Mouse (Mus musculus): ENCODE results near the gene Cx3cr1. TPM values are rescaled to one million over a fixed set of nuclear protein-coding genes. Genes with fewer than 3 reads are reported as not detected.

Gene Cx3cr1
- polyA plus RNA-seq, 1 experiment from 2014 or later: 1.8 TPM

DNA sequence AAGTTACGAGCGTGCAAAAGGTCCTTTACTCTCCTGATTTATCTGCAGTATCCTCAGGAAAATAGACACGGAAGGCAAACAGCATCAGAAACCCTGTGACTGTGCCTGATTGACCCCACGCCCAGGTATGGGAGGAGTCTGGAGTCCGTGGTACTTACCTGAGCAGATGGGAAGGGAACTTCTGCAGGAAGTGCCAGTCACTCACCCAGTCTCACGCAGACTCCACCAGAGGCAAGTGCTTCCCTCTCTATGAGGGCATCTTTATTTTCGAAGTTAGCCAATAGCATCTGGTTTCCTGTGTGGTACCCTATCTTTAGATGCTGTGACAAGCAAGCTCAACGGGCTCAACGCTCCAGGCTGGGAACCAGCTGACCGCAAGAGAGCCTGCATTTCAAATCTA lies 1.6 kb downstream of the Cx3cr1 start:
- TF ChIP-seq EP300 (IDR thresholded peaks at IDR 0.05; ENCODE audit: low read depth) (no peak), CTCF (IDR thresholded peaks at IDR 0.05; ENCODE audit: low read depth) (no peak)
- DNase-seq (no peak), ATAC-seq (peak; percentile 23; the same call in 1 of the 2 replicates)
- no peaks in the 10 kb centered on the region for H3K27me3 ChIP-seq (ENCODE audit: insufficient read depth, low read length)
- H3K4me1 ChIP-seq (ENCODE audit: insufficient read depth): peaks cover 3% of the 10 kb centered on the region; the same call in 1 of the 2 replicates
- WGBS (ENCODE audit: insufficient replicate concordance): 21% methylated on average over 10 of the region's 10 CpGs
- no peak overlapping the region for H3K27ac ChIP-seq (ENCODE audit: low read depth)
- H3K4me3 ChIP-seq (ENCODE audit: low read depth, low read length): no peak overlapping the region
- no peak overlapping the region for H3K9ac ChIP-seq (replicated peaks)
- no peaks in the 10 kb centered on the region for H3K36me3 ChIP-seq (replicated peaks; ENCODE audit: insufficient read depth, low read length)
- H3K4me2 ChIP-seq (ENCODE audit: low read depth, low read length): 0 out of 2 replicates have a peak overlapping the region, but pooled peaks have one; percentile 27
- no peaks in the 10 kb centered on the region for H3K9me3 ChIP-seq (ENCODE audit: low read length)

DNA sequence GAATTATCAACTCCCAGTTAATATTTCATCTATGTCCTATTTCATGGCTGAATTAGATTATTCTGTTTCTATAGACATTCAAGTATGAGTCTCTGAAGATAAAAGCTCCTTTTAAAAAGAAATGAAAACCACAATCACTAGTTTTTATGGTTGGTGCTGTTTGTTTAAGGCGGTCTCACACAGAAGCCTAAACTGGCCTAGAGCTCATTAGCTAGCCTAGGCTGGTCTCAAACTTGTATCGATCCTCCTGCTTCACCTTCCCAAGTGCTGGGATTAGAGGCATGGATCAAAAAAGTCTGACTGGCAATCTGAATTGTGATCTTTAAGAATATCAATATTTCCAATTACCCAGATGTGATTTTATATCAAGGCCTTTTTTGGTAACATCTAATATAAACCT lies 2.1 kb downstream of the Cx3cr1 start:
- no peak overlapping the region for H3K9ac ChIP-seq (replicated peaks)
- no peaks in the 10 kb centered on the region for H3K9me3 ChIP-seq (ENCODE audit: low read length)
- no peak overlapping the region for H3K4me3 ChIP-seq (ENCODE audit: low read depth, low read length)
- no peak for ATAC-seq
- DNase-seq: no peak
- no peak overlapping the region for H3K4me2 ChIP-seq (ENCODE audit: low read depth, low read length)
- H3K36me3 ChIP-seq (replicated peaks; ENCODE audit: insufficient read depth, low read length): no peaks in the 10 kb centered on the region
- peaks cover 3% of the 10 kb centered on the region; the same call in 1 of the 2 replicates for H3K4me1 ChIP-seq (ENCODE audit: insufficient read depth)
- no peak overlapping the region for H3K27ac ChIP-seq (ENCODE audit: low read depth)
- 66% methylated on average over 2 of the region's 2 CpGs for WGBS (ENCODE audit: insufficient replicate concordance)
- TF ChIP-seq CTCF (IDR thresholded peaks at IDR 0.05; ENCODE audit: low read depth): no peak
- no peak for TF ChIP-seq EP300 (IDR thresholded peaks at IDR 0.05; ENCODE audit: low read depth)
- no peaks in the 10 kb centered on the region for H3K27me3 ChIP-seq (ENCODE audit: insufficient read depth, low read length)

DNA sequence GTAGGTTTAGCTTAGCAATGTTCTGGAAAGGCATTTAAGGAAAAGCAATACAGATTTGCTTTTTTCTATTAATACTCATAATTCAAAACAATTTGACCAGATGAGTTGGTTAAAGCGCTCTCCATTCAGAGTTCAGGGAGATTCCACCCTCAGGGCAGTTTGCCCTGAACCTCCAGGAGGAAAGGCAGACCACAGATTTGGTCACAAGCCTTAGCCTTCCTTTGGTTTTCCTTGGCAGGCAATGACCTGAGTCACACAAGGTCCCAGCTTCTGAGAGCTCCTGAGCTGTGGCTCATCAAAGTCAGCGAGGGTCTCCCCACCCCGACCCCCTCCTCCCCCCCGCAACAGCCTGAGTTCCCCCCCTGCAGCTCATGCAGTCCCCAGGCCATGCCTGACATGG lies 5.4 kb downstream of the Cx3cr1 start:
- DNase-seq (no peak), ATAC-seq (no peak)
- H3K4me1 ChIP-seq (ENCODE audit: insufficient read depth): peaks cover 3% of the 10 kb centered on the region; the same call in 1 of the 2 replicates
- H3K27ac ChIP-seq (ENCODE audit: low read depth): no peak overlapping the region
- no peaks in the 10 kb centered on the region for H3K36me3 ChIP-seq (replicated peaks; ENCODE audit: insufficient read depth, low read length)
- H3K27me3 ChIP-seq (ENCODE audit: insufficient read depth, low read length): no peaks in the 10 kb centered on the region
- no peak overlapping the region for H3K4me3 ChIP-seq (ENCODE audit: low read depth, low read length)
- no peaks in the 10 kb centered on the region for H3K9me3 ChIP-seq (ENCODE audit: low read length)
- H3K9ac ChIP-seq (replicated peaks): no peak overlapping the region
- H3K4me2 ChIP-seq (ENCODE audit: low read depth, low read length): no peak overlapping the region
- TF ChIP-seq CTCF (IDR thresholded peaks at IDR 0.05; ENCODE audit: low read depth) (no peak), EP300 (IDR thresholded peaks at IDR 0.05; ENCODE audit: low read depth) (no peak)
- 59% methylated on average over 4 of the region's 4 CpGs for WGBS (ENCODE audit: insufficient replicate concordance)

DNA sequence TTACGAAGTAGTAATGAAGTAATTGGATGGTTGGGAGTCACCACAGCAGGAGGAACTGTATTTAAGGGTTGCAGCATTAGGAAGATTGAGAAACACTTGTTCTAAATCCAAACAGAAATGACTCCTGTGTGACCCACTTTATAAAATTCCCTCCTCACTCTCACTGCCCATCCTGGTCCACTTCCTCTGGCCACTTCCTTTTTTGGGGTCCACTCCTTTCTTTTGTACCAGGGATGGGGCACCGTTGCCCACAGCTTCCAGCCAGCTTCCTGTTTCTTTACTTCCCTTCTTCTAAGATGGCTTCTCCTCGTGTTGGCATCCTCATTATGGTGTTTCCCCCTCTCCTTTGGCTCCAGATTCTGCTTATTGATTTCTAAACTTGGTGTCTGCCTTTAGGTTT lies 10.9 kb downstream of the Cx3cr1 start:
- H3K36me3 ChIP-seq (replicated peaks; ENCODE audit: insufficient read depth, low read length): no peaks in the 10 kb centered on the region
- no peaks in the 10 kb centered on the region for H3K9me3 ChIP-seq (ENCODE audit: low read length)
- no peak overlapping the region for H3K9ac ChIP-seq (replicated peaks)
- H3K4me2 ChIP-seq (ENCODE audit: low read depth, low read length): no peak overlapping the region
- DNase-seq (no peak), ATAC-seq (peak; percentile 49; the same call in 1 of the 2 replicates)
- H3K4me1 ChIP-seq (ENCODE audit: insufficient read depth): peaks cover 5% of the 10 kb centered on the region; the same call in 1 of the 2 replicates
- H3K27ac ChIP-seq (ENCODE audit: low read depth): 0 out of 2 replicates have a peak overlapping the region, but pooled peaks have one; percentile 44
- no peak for TF ChIP-seq CTCF (IDR thresholded peaks at IDR 0.05; ENCODE audit: low read depth)
- no peak for TF ChIP-seq EP300 (IDR thresholded peaks at IDR 0.05; ENCODE audit: low read depth)
- no peak overlapping the region for H3K4me3 ChIP-seq (ENCODE audit: low read depth, low read length)
- WGBS (ENCODE audit: insufficient replicate concordance): 37% methylated on average over 3 of the region's 3 CpGs
- no peaks in the 10 kb centered on the region for H3K27me3 ChIP-seq (ENCODE audit: insufficient read depth, low read length)

DNA sequence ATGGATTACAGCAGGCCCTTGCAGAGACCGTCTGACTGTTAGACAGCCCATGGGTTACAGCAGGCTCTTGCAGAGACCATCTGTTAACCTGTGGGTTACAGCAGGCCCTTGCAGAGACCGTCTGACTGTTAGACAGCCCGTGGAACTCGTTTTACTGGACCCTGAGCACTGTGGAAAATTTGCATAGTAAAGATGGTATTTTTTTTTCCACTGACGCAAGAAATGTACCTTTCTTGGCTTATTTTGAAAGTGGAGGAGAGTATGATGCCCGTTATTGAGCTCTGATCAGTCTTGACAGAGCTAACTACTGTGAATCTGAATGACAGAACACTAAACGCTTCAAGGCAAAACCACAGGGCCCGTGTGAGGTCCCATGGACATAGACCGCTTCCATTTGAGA lies 13.5 kb downstream of the Cx3cr1 start:
- Histone ChIP-seq H3K4me1 (ENCODE audit: insufficient read depth) (peaks cover 5% of the 10 kb centered on the region; the same call in 1 of the 2 replicates), H3K4me2 (ENCODE audit: low read depth, low read length) (no peak overlapping the region), H3K9ac (replicated peaks) (no peak overlapping the region), H3K9me3 (ENCODE audit: low read length) (no peaks in the 10 kb centered on the region), H3K4me3 (ENCODE audit: low read depth, low read length) (no peak overlapping the region), H3K27ac (ENCODE audit: low read depth) (no peak overlapping the region), H3K36me3 (replicated peaks; ENCODE audit: insufficient read depth, low read length) (no peaks in the 10 kb centered on the region; the same call in 1 of the 2 replicates), H3K27me3 (ENCODE audit: insufficient read depth, low read length) (no peaks in the 10 kb centered on the region)
- no peak for TF ChIP-seq CTCF (IDR thresholded peaks at IDR 0.05; ENCODE audit: low read depth)
- no peak for TF ChIP-seq EP300 (IDR thresholded peaks at IDR 0.05; ENCODE audit: low read depth)
- 65% methylated on average over 9 of the region's 9 CpGs for whole genome bisulfite sequencing (ENCODE audit: insufficient replicate concordance)
- DNase-seq (no peak), ATAC-seq (no peak)

DNA sequence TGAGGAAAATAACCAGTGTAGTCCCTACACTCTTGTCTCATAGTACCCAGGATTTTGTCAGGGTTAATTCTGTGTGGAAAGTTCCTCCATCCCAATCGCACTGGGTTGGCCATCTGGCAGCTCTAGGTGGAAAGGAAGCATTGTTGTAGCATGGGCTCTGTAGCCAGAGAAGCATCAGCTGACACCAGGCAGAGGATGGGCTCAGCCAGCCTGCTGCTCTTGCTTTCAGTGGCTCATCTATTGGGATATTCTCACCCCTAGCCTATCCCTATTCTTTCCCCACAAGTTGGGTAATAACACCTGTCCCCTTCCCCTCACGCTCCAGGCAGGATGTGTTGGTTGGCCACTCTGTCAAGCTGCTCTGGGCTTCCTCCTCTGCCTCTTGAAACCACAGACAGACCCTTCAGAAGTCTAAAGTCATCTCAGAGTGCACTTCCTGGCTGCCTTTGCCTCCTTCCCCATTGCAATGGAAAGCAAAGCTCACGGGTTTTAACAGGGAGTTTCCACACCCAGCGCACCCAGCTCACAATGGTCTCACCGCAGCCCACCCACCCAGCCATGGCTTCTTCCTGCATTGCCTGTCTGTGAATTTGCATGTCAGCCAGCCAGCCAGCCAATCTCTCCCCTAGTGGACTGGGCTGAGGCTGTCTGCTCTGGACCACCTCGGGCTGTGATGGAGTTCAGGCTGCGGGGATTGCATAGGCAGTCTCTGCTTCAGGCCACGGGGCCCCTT lies 15.0 kb downstream of the Cx3cr1 start:
- no peaks in the 10 kb centered on the region for H3K27me3 ChIP-seq (ENCODE audit: insufficient read depth, low read length)
- H3K36me3 ChIP-seq (replicated peaks; ENCODE audit: insufficient read depth, low read length): no peaks in the 10 kb centered on the region; the same call in 1 of the 2 replicates
- peak overlapping the region; percentile 55; the same call in 1 of the 2 replicates for H3K27ac ChIP-seq (ENCODE audit: low read depth)
- no peaks in the 10 kb centered on the region for H3K9me3 ChIP-seq (ENCODE audit: low read length)
- H3K9ac ChIP-seq (replicated peaks): no peak overlapping the region
- WGBS (ENCODE audit: insufficient replicate concordance): 23% methylated on average over 8 of the region's 8 CpGs
- peaks cover 5% of the 10 kb centered on the region; the same call in 1 of the 2 replicates for H3K4me1 ChIP-seq (ENCODE audit: insufficient read depth)
- ATAC-seq (peak; percentile 36; the same call in 1 of the 2 replicates), DNase-seq (peak; percentile 38)
- 0 out of 2 replicates have a peak overlapping the region, but pooled peaks have one; percentile 24 for H3K4me2 ChIP-seq (ENCODE audit: low read depth, low read length)
- no peak overlapping the region for H3K4me3 ChIP-seq (ENCODE audit: low read depth, low read length)
- TF ChIP-seq EP300 (IDR thresholded peaks at IDR 0.05; ENCODE audit: low read depth): no peak
- TF ChIP-seq CTCF (IDR thresholded peaks at IDR 0.05; ENCODE audit: low read depth): no peak

Data from liver, postnatal 0 days (tissue).